Mouse (Mus musculus) right cerebral cortex, postnatal 4 days (tissue): ENCODE measurements around the gene Selp.

Experiments used
- DNase-seq: peaks from one replicate; pipeline ENCODE4 v3.0.0-alpha.2; 2022

Selp gene

DNA sequence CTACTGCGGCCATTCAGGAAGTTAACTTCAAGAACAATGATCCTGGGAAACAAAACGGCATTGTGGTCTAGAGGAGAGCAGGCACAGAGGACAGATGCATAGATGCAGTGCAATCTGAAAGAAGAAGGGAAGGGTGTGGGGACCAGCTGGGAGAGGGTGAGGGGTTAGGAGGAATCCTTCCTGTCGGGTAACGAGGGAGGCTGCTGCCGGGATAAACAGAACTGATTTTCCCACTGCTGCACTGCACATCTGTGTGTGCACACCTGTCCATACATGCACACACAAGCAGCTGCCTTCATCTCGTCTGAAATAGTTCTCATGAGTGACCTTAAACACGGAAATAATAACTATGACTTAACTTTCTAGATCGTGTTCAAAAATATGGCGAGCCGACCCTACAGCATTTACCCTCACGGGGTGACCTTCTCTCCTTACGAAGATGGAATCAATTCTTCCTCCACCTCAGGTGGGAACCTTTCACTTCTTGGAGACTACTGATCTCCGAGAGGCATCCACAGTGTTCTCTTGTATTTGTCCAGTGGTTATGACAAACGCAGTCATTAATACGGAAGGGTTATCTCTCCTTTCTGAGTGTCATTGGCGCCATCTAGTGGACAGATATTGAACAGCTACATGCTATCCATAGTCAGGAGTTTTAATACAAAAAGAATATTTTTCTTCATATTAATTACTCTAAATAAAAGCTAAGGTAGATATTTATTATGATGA is 69.2 kb downstream of the Selp start:
- peak; percentile 73 for DNase-seq

DNA sequence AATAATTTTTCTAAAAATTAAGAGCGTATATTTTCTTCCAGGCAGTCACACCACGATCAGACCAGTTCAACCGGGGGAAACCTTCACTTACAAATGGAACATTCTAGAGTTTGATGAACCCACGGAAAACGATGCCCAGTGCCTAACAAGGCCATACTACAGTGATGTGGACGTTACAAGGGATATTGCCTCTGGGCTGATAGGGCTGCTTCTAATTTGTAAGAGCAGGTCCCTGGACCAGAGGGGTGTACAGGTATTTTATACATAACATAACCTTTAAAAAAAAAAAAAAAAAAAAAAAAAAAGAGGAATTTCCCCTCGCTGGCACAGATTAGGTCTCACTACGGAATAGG is 69.8 kb downstream of the Selp start:
- no peak for DNase-seq

GRCm38 (mm10) chr1:164185316-164185715 is 70.3 kb downstream of the Selp start:
- DNase-seq: no peak

GRCm38 (mm10) chr1:164187002-164187560 is 72.0 kb downstream of the Selp start:
- DNase-seq: no peak

GRCm38 (mm10) chr1:164199551-164199950 is 84.5 kb downstream of the Selp start:
- no peak for DNase-seq
